Mouse (Mus musculus): ENCODE measurements around the gene Sost.

DNA sequence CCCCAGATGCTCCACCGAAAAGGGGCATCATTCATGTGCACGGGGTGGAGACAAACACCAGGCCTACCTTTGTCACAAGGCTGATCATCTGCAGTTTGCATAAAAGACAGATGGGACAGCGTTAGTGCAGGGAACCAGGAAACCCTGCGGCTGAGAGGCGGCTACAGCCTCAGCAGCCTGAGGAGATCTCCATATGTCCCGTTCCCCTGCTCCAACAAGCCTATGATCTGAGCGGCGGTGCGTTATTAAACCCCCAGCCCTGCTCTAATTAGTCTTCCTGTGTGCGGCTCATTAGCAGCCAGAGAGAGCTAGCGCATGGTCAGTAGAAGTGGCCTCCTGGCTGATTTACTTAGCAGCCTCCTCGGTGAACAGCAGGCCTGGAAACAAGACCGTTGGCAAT is 43.3 kb upstream of the Sost start:
- TF ChIP-seq CEBPB (IDR thresholded peaks at IDR 0.05; ENCODE audit: insufficient read depth, poor library complexity, severe bottlenecking) (no peak), E2F4 (IDR thresholded peaks at IDR 0.05; ENCODE audit: insufficient read depth) (no peak), POLR2A (IDR thresholded peaks at IDR 0.05; ENCODE audit: insufficient read length, low read depth) (no peak), USF1 (IDR thresholded peaks at IDR 0.05; ENCODE audit: low read depth) (no peak), POLR2AphosphoS2 (IDR thresholded peaks at IDR 0.05; ENCODE audit: insufficient read length, low read depth) (no peak), MYOD1 (IDR thresholded peaks at IDR 0.05; ENCODE audit: control insufficient read depth in 1 of 3, insufficient read length in 2 of 3, low read depth in 2 of 3) (no peak)
